Mouse (Mus musculus): ENCODE results near the gene Lama4. TPM values are rescaled to one million over a fixed set of nuclear protein-coding genes. Genes with fewer than 3 reads are reported as not detected.

Lama4 gene
- polyA plus RNA-seq, 1 experiment from 2014 or later: 22.3 TPM

DNA sequence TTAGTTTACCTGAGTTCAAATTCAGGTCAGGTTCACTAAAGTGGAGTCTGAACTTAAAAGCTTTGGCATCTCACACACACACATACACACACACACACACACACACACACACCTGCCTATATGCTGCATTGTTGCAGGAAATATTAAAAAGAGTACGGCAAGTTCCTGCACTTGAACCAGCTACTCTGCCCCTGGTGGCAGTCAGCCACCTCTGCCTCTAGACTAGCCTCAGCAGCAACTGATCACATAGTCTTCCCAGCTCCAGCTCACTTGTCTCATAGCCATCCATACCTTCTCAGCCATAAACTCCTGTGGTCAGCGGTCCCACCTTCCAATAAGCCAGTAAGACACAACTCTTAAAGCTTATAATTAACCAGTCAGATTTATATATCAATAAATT is 37.2 kb downstream of the Lama4 start:
- Histone ChIP-seq H3K36me3 (no peaks in the 10 kb centered on the region), H3K27me3 (no peaks in the 10 kb centered on the region), H3K9me3 (no peaks in the 10 kb centered on the region), H3K9ac (no peak overlapping the region), H3K27ac (no peak overlapping the region), H3K4me3 (no peak overlapping the region), H3K4me1 (replicated peaks) (peaks cover 4% of the 10 kb centered on the region; the same call in 1 of the 2 replicates), H3K4me2 (no peak overlapping the region)
- 78% methylated on average over 2 of the region's 2 CpGs for whole genome bisulfite sequencing
- no peak for ATAC-seq (ENCODE audit: low FRiP score)

GRCm38 (mm10) chr10:39003520-39003919 is 38.2 kb downstream of the Lama4 start:
- no peak overlapping the region for H3K4me3 ChIP-seq
- H3K36me3 ChIP-seq: no peaks in the 10 kb centered on the region
- no peak for ATAC-seq (ENCODE audit: low FRiP score)

GRCm38 (mm10) chr10:39005494-39005893 is 40.2 kb downstream of the Lama4 start:
- Histone ChIP-seq H3K27ac (no peak overlapping the region; the same call in 1 of the 2 replicates), H3K9ac (no peak overlapping the region), H3K4me2 (no peak overlapping the region), H3K36me3 (no peaks in the 10 kb centered on the region), H3K9me3 (no peaks in the 10 kb centered on the region), H3K4me3 (no peak overlapping the region), H3K4me1 (replicated peaks) (peaks cover 4% of the 10 kb centered on the region; the same call in 1 of the 2 replicates), H3K27me3 (no peaks in the 10 kb centered on the region)
- WGBS: 90% methylated on average over 8 of the region's 8 CpGs
- no peak for ATAC-seq (ENCODE audit: low FRiP score)

More at GRCm38 (mm10) chr10:39003520-39003919, 38.2 kb downstream of the Lama4 start:
- H3K27me3 ChIP-seq: no peaks in the 10 kb centered on the region
- H3K27ac ChIP-seq: no peak overlapping the region
- peaks cover 4% of the 10 kb centered on the region; the same call in 1 of the 2 replicates for H3K4me1 ChIP-seq (replicated peaks)
- H3K9ac ChIP-seq: no peak overlapping the region
- H3K9me3 ChIP-seq: no peaks in the 10 kb centered on the region
- no peak overlapping the region for H3K4me2 ChIP-seq

DNA sequence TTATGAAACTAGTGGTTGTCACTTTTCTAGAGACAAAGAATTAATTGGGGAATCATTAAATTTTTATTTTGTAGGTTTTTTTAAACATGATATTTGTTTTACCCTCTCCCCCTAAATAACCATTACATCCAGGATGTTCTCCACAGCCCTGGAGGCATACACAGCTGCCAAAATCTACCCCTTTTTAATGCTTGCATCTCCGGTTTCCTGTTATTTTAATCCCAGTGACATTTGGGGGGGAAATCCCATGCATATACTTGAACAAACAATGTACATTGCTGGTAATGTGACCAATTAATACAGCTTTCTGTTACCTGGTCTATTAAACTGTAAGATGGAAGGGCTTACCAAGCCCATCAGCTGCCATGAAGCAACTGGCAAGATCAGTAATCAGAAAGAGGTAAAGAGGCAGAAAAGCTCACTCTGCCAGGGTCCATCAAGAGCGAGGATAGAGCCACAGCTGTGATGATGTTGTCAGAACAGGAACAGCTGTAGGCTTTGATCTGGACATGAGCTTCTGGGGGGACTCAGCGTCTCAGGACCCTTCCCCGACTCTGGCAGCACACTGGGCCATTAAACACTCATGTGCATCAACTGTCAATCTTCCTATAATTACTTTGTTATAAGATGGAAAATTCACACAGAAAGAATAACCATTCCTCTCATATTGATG is 41.3 kb downstream of the Lama4 start:
- no peak overlapping the region for H3K9ac ChIP-seq
- H3K27me3 ChIP-seq: no peaks in the 10 kb centered on the region
- no peak overlapping the region for H3K4me2 ChIP-seq
- H3K4me1 ChIP-seq (replicated peaks): peaks cover 4% of the 10 kb centered on the region; the same call in 1 of the 2 replicates
- ATAC-seq (ENCODE audit: low FRiP score): no peak
- 57% methylated on average over 4 of the region's 4 CpGs for WGBS
- H3K4me3 ChIP-seq: no peak overlapping the region
- no peak overlapping the region for H3K27ac ChIP-seq
- no peaks in the 10 kb centered on the region for H3K9me3 ChIP-seq
- no peaks in the 10 kb centered on the region for H3K36me3 ChIP-seq

GRCm38 (mm10) chr10:39014836-39015235 is 49.5 kb downstream of the Lama4 start:
- Histone ChIP-seq H3K9me3 (no peaks in the 10 kb centered on the region), H3K4me1 (replicated peaks) (no peaks in the 10 kb centered on the region), H3K27me3 (no peaks in the 10 kb centered on the region), H3K4me2 (no peak overlapping the region), H3K4me3 (no peak overlapping the region), H3K9ac (no peak overlapping the region), H3K36me3 (no peaks in the 10 kb centered on the region), H3K27ac (no peak overlapping the region)
- no peak for ATAC-seq (ENCODE audit: low FRiP score)
- WGBS: 70% methylated on average over 2 of the region's 2 CpGs

DNA sequence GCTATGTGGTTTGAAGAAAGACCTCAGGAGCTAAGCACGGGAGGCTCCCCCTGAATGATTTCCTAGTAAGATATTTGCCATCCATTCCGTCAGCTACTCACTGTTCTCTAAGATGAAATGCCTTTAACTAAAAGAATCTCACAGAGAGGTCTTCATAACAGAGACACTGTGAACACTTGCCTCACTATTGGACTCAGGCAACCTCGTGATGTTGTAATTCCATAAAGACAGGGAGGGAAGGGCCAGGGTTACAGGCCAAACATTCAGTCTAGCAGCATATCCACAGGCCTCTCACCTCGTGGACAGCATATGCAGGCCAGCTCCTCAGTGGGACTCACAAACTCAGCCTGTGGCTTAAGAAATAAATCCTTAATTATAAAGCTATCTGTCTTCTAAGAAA is 52.7 kb downstream of the Lama4 start:
- H3K36me3 ChIP-seq: no peaks in the 10 kb centered on the region
- no peak for ATAC-seq (ENCODE audit: low FRiP score)
- H3K4me2 ChIP-seq: no peak overlapping the region
- no peaks in the 10 kb centered on the region for H3K4me1 ChIP-seq (replicated peaks)
- WGBS: 81% methylated on average over 4 of the region's 4 CpGs
- H3K27ac ChIP-seq: no peak overlapping the region
- H3K27me3 ChIP-seq: no peaks in the 10 kb centered on the region
- no peaks in the 10 kb centered on the region for H3K9me3 ChIP-seq
- no peak overlapping the region for H3K4me3 ChIP-seq
- H3K9ac ChIP-seq: no peak overlapping the region

GRCm38 (mm10) chr10:39018635-39019034 is 53.3 kb downstream of the Lama4 start:
- no peaks in the 10 kb centered on the region for H3K9me3 ChIP-seq
- 70% methylated on average over 1 of the region's 1 CpGs for WGBS
- ATAC-seq (ENCODE audit: low FRiP score): no peak
- no peak overlapping the region for H3K9ac ChIP-seq
- H3K4me3 ChIP-seq: no peak overlapping the region
- no peaks in the 10 kb centered on the region for H3K4me1 ChIP-seq (replicated peaks)
- no peaks in the 10 kb centered on the region for H3K36me3 ChIP-seq
- no peaks in the 10 kb centered on the region for H3K27me3 ChIP-seq
- no peak overlapping the region for H3K4me2 ChIP-seq
- no peak overlapping the region for H3K27ac ChIP-seq

- H3K9ac ChIP-seq: no peak overlapping the region
- H3K27ac ChIP-seq: no peak overlapping the region
- WGBS: 78% methylated on average over 5 of the region's 5 CpGs
- no peaks in the 10 kb centered on the region for H3K27me3 ChIP-seq
- no peaks in the 10 kb centered on the region for H3K36me3 ChIP-seq
- no peak overlapping the region for H3K4me3 ChIP-seq
- H3K4me2 ChIP-seq: no peak overlapping the region
- H3K4me1 ChIP-seq (replicated peaks): peaks cover 10% of the 10 kb centered on the region
- ATAC-seq (ENCODE audit: low FRiP score): no peak
- H3K9me3 ChIP-seq: no peaks in the 10 kb centered on the region
These were observed 58.4 kb downstream of the Lama4 start for GRCm38 (mm10) chr10:39023618-39024256.

DNA sequence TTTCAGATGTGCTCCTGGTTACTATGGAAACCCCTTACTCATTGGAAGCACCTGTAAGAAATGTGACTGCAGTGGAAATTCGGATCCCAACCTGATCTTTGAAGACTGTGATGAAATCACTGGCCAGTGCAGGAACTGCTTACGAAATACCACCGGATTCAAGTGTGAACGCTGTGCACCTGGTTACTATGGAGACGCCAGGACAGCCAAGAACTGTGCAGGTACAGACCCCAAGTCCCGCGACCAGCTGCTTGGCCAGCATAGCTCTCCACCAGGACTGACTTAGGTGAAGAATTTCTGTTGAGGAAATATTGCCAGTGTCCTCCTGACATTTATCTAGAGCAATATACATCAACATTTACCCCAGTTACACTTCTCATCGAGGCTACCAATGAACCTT is 61.2 kb downstream of the Lama4 start:
- H3K4me1 ChIP-seq (replicated peaks): peaks cover 19% of the 10 kb centered on the region
- H3K9ac ChIP-seq: no peak overlapping the region
- 89% methylated on average over 8 of the region's 8 CpGs for WGBS
- H3K4me3 ChIP-seq: no peak overlapping the region
- H3K27ac ChIP-seq: no peak overlapping the region
- no peak overlapping the region for H3K4me2 ChIP-seq
- no peaks in the 10 kb centered on the region for H3K36me3 ChIP-seq
- H3K9me3 ChIP-seq: no peaks in the 10 kb centered on the region
- ATAC-seq (ENCODE audit: low FRiP score): no peak
- no peaks in the 10 kb centered on the region for H3K27me3 ChIP-seq

GRCm38 (mm10) chr10:39027058-39027457 is 61.7 kb downstream of the Lama4 start:
- no peak overlapping the region for H3K4me2 ChIP-seq
- 68% methylated on average over 5 of the region's 5 CpGs for WGBS
- H3K27me3 ChIP-seq: no peaks in the 10 kb centered on the region
- no peak overlapping the region for H3K9ac ChIP-seq
- H3K9me3 ChIP-seq: no peaks in the 10 kb centered on the region
- no peak for ATAC-seq (ENCODE audit: low FRiP score)
- H3K36me3 ChIP-seq: no peaks in the 10 kb centered on the region
- no peak overlapping the region for H3K27ac ChIP-seq
- no peak overlapping the region for H3K4me3 ChIP-seq
- H3K4me1 ChIP-seq (replicated peaks): peaks cover 19% of the 10 kb centered on the region

- WGBS: 51% methylated on average over 5 of the region's 5 CpGs
- Histone ChIP-seq H3K4me1 (replicated peaks) (peaks cover 19% of the 10 kb centered on the region), H3K4me3 (no peak overlapping the region), H3K9me3 (no peaks in the 10 kb centered on the region), H3K27me3 (no peaks in the 10 kb centered on the region), H3K4me2 (no peak overlapping the region), H3K27ac (no peak overlapping the region), H3K9ac (no peak overlapping the region), H3K36me3 (no peaks in the 10 kb centered on the region)
- no peak for ATAC-seq (ENCODE audit: low FRiP score)
These were observed 63.1 kb downstream of the Lama4 start for GRCm38 (mm10) chr10:39028403-39028802.

DNA sequence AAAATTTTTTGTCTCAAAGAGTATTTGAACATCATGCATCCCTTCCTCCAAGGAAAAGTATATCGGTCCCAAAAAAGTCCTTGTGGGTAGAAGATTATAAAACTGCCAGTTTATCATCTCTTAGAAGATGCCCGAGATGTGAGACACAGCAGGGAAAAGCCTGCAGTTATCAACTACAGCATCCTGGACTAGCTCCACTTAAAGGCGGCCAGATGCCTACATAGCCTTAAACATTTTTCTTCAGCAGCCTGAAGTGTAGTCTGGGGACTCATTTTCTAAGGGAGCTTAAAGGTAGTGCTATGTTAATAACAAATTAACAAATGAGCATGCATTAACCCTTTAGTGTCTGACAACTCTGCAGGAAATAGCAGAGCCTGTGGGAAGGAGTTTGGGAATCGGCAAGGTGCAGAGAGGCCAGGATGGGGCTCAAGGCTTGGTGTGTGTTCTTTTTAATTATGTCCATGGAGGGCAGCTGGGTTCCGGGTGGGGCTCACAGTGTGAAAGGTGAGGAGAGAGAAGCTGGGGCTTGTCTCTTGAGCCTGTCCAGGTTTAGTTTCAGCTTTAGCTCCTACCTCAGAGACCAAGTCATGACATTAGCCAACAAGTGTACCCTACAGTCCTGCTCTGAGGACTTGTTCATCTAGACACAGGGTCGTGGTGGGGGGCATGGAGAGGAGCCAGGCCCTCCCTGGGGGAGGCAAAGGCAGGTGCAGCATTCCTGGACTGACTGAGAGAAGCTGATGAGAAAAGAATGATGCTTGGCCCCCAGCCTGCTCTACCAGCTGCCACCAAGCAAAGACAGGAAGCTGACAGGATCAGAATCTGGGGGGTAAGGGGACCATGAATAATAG is 64.2 kb downstream of the Lama4 start:
- Histone ChIP-seq H3K4me1 (replicated peaks) (peaks cover 19% of the 10 kb centered on the region), H3K36me3 (no peaks in the 10 kb centered on the region), H3K9ac (no peak overlapping the region), H3K4me2 (no peak overlapping the region), H3K4me3 (no peak overlapping the region), H3K9me3 (no peaks in the 10 kb centered on the region), H3K27ac (no peak overlapping the region), H3K27me3 (no peaks in the 10 kb centered on the region)
- WGBS: 80% methylated on average over 6 of the region's 6 CpGs
- no peak for ATAC-seq (ENCODE audit: low FRiP score)
